Mouse (Mus musculus) liver, postnatal 0 days (tissue): ENCODE results near the gene Alox5.

Source experiments
- CTCF ChIP-seq: sonication (generic); IDR thresholded peaks from 2 replicates; pipeline ENCODE4 v1.5.1; 2016; ENCODE audit warnings: antibody characterized with exemption, low read depth
- EP300 ChIP-seq: IDR thresholded peaks from 2 replicates; pipeline ENCODE4 v1.6.1; 2016; ENCODE audit warnings: antibody characterized with exemption, low read depth, mild to moderate bottlenecking

DNA sequence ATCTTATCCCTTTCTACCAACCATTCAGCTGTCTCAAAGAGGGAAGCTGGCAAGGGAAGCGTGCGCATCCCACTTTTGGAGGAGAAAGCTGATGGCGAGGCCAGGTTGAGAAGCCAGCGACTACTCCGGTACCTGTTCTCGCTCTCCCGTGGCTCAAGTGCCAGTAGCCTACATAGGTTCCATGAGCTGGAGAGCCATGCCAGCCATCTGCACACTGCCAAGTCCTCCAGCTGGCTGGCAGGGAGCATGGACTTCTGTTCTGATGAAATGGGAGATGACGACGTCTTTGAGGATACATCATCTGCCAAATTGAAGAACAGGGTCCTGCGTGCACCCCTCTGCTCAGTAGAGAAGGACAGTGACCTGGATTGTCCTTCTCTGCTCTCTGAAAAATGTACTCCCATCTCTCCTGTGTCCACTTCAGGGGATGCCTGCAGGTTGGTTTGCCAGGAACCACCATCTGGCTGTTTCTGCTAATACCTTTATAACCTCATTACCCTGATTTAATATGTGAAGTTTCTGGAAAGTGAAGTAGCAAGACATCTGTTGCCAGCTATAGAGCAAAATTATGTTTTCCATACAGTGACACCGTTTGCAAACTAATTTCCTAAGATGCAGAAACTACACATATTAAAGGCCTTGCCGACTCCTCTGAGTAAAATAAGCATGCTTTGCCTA lies 59.1 kb downstream of the Alox5 start:
- no peak for TF ChIP-seq CTCF
- TF ChIP-seq EP300: no peak
